Mouse (Mus musculus) stomach, embryonic 15.5 days (tissue): ENCODE measurements around the gene Rftn1. TPM values are rescaled to one million over a fixed set of nuclear protein-coding genes. Genes with fewer than 3 reads are reported as not detected.

Source experiments
- ATAC-seq: fragments of 200-750 bp; cut with Nextera tagmentation; 2 replicates; pipeline ENCODE4 v1.8.0; 2017; ENCODE audit warnings: low read depth, moderate number of reproducible peaks, moderate TSS enrichment; ENCODE audit not compliant: insufficient read depth, low FRiP score
- H3K27ac ChIP-seq: fragments of 300-500 bp; sonication (generic); 2 replicates; pipeline ENCODE4 v1.5.1; 2015; ENCODE audit warnings: mild to moderate bottlenecking, inconsistent platforms
- H3K27me3 ChIP-seq: fragments of 300-500 bp; sonication (generic); replicated peaks from 2 replicates; pipeline ENCODE4 v1.6.1; 2015; ENCODE audit warnings: inconsistent platforms
- H3K36me3 ChIP-seq: fragments of 300-500 bp; sonication (generic); 2 replicates; pipeline ENCODE4 v1.6.1; 2015; ENCODE audit warnings: inconsistent platforms
- H3K4me1 ChIP-seq: fragments of 300-500 bp; sonication (generic); 2 replicates; pipeline ENCODE4 v1.6.1; 2015; ENCODE audit warnings: inconsistent platforms
- H3K4me2 ChIP-seq: fragments of 300-500 bp; sonication (generic); 2 replicates; pipeline ENCODE4 v1.6.1; 2015; ENCODE audit warnings: mild to moderate bottlenecking, inconsistent platforms
- H3K4me3 ChIP-seq: fragments of 300-500 bp; sonication (generic); replicated peaks from 2 replicates; pipeline ENCODE4 v1.5.1; 2015; ENCODE audit warnings: inconsistent platforms
- H3K9ac ChIP-seq: fragments of 300-500 bp; sonication (generic); 2 replicates; pipeline ENCODE4 v1.6.1; 2015; ENCODE audit warnings: inconsistent platforms
- H3K9me3 ChIP-seq: fragments of 300-500 bp; sonication (generic); 2 replicates; pipeline ENCODE4 v1.6.1; 2016; ENCODE audit warnings: inconsistent platforms
- WGBS: fragments of 180-500 bp; shearing (Covaris S2); methylation state at CpG from one replicate; pipeline ENCODE4 v1.1.7; 2015; 5-methylcytosine and 5-hydroxymethylcytosine counted together
- polyA plus RNA-seq: library from polyadenylated mRNA; unstranded; fragments of >200 nt; fragmentation: Nextera tagmentation; extraction: Ambion mirVana; gene quantifications from 2 replicates; pipeline ENCODE4 v1.2.1, GENCODE M21; 2015

The Rftn1 gene
- polyA plus RNA-seq, 1 experiment from 2014 or later, result 11.4 TPM

DNA sequence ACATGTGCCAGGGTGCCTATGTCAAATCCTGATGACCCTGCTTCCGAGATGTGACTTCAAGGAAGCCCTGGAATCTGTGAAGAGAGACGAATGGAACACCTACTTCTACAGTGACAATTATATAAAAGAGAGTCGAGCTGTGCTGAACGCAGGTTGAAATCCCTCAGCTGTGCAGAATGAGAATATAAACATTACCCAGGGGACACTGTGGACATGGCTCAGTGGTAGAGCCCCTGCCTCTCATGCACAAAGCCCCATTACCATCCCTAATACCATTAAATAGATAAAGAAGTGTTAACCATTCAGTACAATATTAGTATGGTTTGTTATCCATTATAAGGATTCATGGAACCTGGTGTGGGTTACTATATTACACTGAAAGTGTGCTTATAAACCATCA is 7.2 kb downstream of the Rftn1 start:
- Histone ChIP-seq H3K9me3 (no peaks in the 10 kb centered on the region), H3K9ac (no peak overlapping the region), H3K4me3 (no peak overlapping the region), H3K36me3 (no peaks in the 10 kb centered on the region), H3K4me2 (no peak overlapping the region), H3K27me3 (no peaks in the 10 kb centered on the region), H3K4me1 (no peaks in the 10 kb centered on the region), H3K27ac (no peak overlapping the region)
- 67% methylated on average over 4 of the region's 4 CpGs for WGBS
- ATAC-seq, result no peak

GRCm38 (mm10) chr17:50182542-50182951 is 7.9 kb downstream of the Rftn1 start:
- Histone ChIP-seq H3K9me3 (no peaks in the 10 kb centered on the region), H3K4me3 (no peak overlapping the region), H3K36me3 (no peaks in the 10 kb centered on the region), H3K4me2 (no peak overlapping the region), H3K27ac (no peak overlapping the region), H3K9ac (no peak overlapping the region), H3K27me3 (no peaks in the 10 kb centered on the region), H3K4me1 (no peaks in the 10 kb centered on the region)
- 70% methylated on average over 3 of the region's 3 CpGs for WGBS
- no peak for ATAC-seq

GRCm38 (mm10) chr17:50180899-50181570 is 9.4 kb downstream of the Rftn1 start:
- WGBS, result 88% methylated on average over 4 of the region's 4 CpGs
- Histone ChIP-seq H3K27ac (no peak overlapping the region), H3K4me2 (no peak overlapping the region), H3K9ac (no peak overlapping the region), H3K4me1 (no peaks in the 10 kb centered on the region), H3K4me3 (no peak overlapping the region), H3K9me3 (no peaks in the 10 kb centered on the region), H3K36me3 (no peaks in the 10 kb centered on the region), H3K27me3 (no peaks in the 10 kb centered on the region)
- ATAC-seq, result no peak

DNA sequence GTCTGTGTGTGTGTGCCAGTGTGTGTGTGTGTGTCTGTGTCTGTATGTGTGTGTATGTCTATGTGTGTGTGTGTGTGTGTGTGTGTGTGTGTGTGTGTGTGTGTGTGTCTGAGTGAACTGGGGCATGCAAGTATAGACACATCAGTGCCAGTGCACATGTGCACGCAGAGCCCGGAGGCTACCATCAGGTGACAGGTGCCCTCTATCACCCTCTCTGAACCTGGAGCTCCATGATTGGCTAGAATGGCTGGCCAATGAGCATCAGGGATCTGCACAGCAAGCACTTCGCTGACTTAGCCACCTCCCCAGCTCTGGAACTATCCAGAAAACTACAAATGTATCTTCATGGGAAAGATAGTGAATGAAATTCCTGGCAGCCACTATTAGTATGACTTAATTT is 16.7 kb downstream of the Rftn1 start:
- no peaks in the 10 kb centered on the region for H3K4me1 ChIP-seq
- H3K4me2 ChIP-seq, result no peak overlapping the region
- ATAC-seq, result no peak
- no peak overlapping the region for H3K27ac ChIP-seq
- H3K27me3 ChIP-seq, result no peaks in the 10 kb centered on the region
- H3K4me3 ChIP-seq, result no peak overlapping the region
- 87% methylated on average over 3 of the region's 3 CpGs for WGBS
- no peak overlapping the region for H3K9ac ChIP-seq
- no peaks in the 10 kb centered on the region for H3K36me3 ChIP-seq
- no peaks in the 10 kb centered on the region; the same call in 1 of the 2 replicates for H3K9me3 ChIP-seq

DNA sequence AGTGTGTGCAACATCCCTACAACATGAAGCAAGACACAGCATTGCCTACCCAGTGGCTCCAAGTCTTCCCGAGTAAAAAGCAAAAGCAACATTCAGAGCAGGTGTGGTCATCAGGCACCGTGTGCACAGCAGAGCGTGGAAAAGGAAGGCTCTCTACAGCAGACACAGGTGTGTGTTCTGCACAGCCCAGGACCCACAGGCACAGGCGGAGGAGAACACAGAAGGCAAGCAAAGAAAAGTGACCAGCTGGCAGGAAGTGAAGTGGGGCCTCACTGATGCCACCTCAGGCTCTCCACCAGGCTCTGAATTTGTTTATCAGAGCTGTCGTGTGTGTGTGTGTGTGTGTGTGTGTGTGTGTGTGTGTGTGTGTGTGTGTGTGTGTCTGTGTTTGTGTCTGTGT is 17.1 kb downstream of the Rftn1 start:
- H3K27me3 ChIP-seq, result no peaks in the 10 kb centered on the region
- no peak for ATAC-seq
- H3K9me3 ChIP-seq, result no peaks in the 10 kb centered on the region; the same call in 1 of the 2 replicates
- no peak overlapping the region for H3K4me2 ChIP-seq
- no peak overlapping the region for H3K9ac ChIP-seq
- no peak overlapping the region for H3K4me3 ChIP-seq
- H3K4me1 ChIP-seq, result no peaks in the 10 kb centered on the region
- H3K27ac ChIP-seq, result no peak overlapping the region
- WGBS, result 86% methylated on average over 5 of the region's 5 CpGs
- no peaks in the 10 kb centered on the region for H3K36me3 ChIP-seq

DNA sequence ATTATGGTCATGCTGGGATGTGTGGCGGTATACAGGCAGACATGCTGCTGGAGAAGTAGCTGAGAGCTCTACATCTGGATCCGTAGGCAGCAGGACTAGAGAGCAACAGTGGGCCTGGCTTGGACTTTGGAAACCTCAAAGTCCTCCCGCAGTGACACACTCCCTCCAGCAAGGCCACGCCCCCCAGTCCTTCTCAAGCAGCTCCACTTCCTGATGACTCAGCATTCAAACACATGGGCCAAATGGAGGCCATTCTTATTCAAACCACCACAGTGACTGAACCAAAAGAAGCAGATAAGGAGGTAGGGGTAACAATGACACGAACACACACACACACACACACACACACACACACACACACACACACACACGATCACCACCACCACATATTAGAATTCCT is 17.7 kb downstream of the Rftn1 start:
- no peak for ATAC-seq
- Histone ChIP-seq H3K4me2 (no peak overlapping the region), H3K4me1 (no peaks in the 10 kb centered on the region), H3K36me3 (no peaks in the 10 kb centered on the region), H3K9me3 (no peaks in the 10 kb centered on the region; the same call in 1 of the 2 replicates), H3K27ac (no peak overlapping the region), H3K4me3 (no peak overlapping the region), H3K9ac (no peak overlapping the region), H3K27me3 (no peaks in the 10 kb centered on the region)
- WGBS, result 91% methylated on average over 6 of the region's 6 CpGs

DNA sequence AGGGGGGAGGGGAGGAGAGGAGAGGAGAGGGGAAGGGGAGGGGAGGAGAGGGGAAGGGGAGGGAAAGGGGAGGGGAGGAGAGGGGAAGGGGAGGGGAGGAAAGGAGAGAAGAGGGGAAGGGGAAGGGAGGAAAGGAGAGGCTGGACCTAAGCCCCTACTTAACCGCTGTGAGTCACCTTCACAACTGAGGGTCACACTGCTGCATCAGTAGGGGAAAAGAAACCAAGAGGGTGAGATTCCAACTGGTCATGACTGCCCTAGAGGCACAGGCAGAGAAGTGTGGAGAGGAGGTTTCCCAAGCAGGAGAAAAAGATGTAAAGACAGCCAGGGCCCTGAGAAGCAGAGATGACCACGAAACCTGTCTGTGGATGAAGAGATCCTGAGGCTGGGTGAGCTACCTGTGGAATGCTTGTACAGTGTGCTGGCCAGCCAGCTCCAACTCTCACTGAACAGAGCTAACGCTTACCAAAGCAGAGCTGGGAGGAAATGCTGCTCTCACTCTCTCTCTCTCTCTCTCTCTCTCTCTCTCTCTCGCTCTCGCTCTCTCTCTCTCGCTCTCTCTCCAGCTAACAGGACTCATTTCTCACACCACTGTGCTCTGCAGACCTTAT is 19.4 kb downstream of the Rftn1 start:
- Histone ChIP-seq H3K27ac (no peak overlapping the region), H3K9me3 (no peaks in the 10 kb centered on the region; the same call in 1 of the 2 replicates), H3K36me3 (no peaks in the 10 kb centered on the region), H3K4me1 (no peaks in the 10 kb centered on the region), H3K4me2 (no peak overlapping the region), H3K9ac (no peak overlapping the region), H3K27me3 (no peaks in the 10 kb centered on the region), H3K4me3 (no peak overlapping the region)
- ATAC-seq, result peak; percentile 8; the same call in 1 of the 2 replicates
- 48% methylated on average over 6 of the region's 6 CpGs for WGBS

DNA sequence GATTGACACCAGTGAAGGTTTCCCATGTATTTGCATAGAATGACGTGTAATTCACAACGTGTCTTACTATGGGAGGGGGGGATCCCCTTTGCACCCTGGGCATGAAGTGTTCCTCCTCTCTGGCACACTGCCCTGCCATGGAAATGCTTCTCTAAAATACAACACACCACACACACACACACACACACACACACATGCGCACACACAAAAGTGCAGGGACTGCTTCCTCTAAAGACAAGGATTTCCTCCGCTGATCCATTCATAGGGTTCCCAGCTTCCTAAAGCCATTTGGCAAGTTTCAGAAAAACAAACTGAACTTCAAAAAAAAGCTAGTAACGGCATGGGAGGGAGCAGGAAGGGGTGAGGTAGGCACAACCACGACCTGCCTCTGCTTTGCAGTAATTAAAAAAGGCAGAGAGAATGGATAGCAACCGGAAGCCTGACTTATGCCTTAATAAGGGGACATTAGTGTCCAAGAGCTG is 20.5 kb downstream of the Rftn1 start:
- Histone ChIP-seq H3K27me3 (no peaks in the 10 kb centered on the region), H3K27ac (peak overlapping the region; percentile 23; the same call in 1 of the 2 replicates), H3K9me3 (no peaks in the 10 kb centered on the region; the same call in 1 of the 2 replicates), H3K36me3 (no peaks in the 10 kb centered on the region), H3K4me2 (no peak overlapping the region), H3K4me3 (no peak overlapping the region), H3K4me1 (no peaks in the 10 kb centered on the region), H3K9ac (no peak overlapping the region)
- ATAC-seq, result no peak
- 42% methylated on average over 7 of the region's 7 CpGs for WGBS

DNA sequence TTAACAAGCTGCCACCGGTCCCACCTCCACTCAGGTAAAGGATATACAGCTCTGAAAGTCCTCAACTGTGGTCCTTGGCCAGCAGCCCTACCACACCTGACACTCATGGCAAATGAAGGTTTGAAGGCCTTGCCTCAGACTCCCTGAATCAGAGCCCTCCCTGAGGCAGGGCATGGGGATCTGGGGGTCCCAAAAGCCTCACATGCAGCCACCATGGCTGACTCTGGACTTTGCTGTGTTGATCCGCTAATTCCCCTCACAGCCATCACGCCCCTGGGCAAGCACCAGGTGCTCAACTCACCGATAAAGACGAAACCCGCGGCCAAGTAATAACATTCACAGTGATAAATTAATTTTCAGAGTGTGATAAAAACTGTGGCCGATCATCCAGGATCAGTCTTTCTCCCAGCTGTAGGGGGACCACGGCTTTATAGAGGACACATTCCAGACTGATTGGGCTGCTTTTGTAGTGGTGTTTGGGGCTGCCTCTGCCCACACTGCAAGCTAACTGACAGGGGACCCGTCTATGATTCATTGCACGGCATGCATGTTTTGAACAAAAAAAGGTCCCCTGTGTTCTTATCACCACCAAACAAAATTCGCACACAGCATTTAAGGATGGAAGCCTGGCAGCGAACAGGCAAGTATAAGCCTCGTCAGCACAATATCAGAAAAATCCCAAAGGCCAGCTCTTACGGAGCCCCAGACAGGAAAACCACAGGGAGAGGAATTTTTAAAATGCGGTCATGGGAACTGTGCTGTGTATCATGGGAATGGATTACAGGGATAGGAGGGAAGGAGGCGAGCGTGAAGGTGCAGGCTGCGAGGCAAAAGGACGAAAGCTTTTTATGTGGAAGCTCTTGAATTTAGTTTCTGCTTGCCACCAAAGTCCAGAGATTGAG is 29.3 kb downstream of the Rftn1 start:
- no peaks in the 10 kb centered on the region for H3K27me3 ChIP-seq
- no peak for ATAC-seq
- H3K9ac ChIP-seq, result no peak overlapping the region
- H3K36me3 ChIP-seq, result 0 out of 2 replicates have a peak, but pooled peaks cover 4% of the 10 kb centered on the region
- no peak overlapping the region for H3K4me3 ChIP-seq
- H3K27ac ChIP-seq, result no peak overlapping the region
- WGBS, result 81% methylated on average over 20 of the region's 20 CpGs
- H3K4me1 ChIP-seq, result no peaks in the 10 kb centered on the region
- no peaks in the 10 kb centered on the region for H3K9me3 ChIP-seq
- no peak overlapping the region for H3K4me2 ChIP-seq

- ATAC-seq, result no peak
- H3K4me3 ChIP-seq, result no peak overlapping the region
- no peaks in the 10 kb centered on the region for H3K27me3 ChIP-seq
- 61% methylated on average over 6 of the region's 6 CpGs for WGBS
- H3K9me3 ChIP-seq, result no peaks in the 10 kb centered on the region
- no peak overlapping the region for H3K9ac ChIP-seq
- no peak overlapping the region for H3K4me2 ChIP-seq
- H3K27ac ChIP-seq, result no peak overlapping the region
- H3K4me1 ChIP-seq, result no peaks in the 10 kb centered on the region
- 0 out of 2 replicates have a peak, but pooled peaks cover 4% of the 10 kb centered on the region for H3K36me3 ChIP-seq
These were observed 30.1 kb downstream of the Rftn1 start for GRCm38 (mm10) chr17:50160357-50160756.

DNA sequence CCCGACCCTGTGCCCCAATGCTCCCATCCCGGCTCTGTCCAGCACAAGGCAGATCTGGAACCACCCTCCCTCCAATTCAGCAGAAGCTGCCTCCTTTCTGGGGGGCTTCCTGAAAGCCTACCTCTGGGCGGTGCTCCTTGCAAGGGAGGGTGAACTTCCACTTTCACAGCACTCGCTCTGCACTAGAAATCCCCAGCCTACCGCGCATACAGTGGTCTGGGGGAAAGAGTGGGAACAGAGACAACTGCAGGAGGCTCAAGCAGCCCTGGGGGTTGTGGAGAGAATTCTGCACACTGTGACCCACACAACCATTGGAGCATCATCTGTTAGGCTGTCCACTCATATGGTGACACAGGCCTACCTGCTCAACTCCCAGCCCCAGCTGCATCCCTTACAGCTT is 30.7 kb downstream of the Rftn1 start:
- no peaks in the 10 kb centered on the region for H3K9me3 ChIP-seq
- no peaks in the 10 kb centered on the region for H3K27me3 ChIP-seq
- H3K4me2 ChIP-seq, result no peak overlapping the region
- WGBS, result 92% methylated on average over 6 of the region's 6 CpGs
- no peak overlapping the region for H3K4me3 ChIP-seq
- H3K4me1 ChIP-seq, result no peaks in the 10 kb centered on the region
- no peak overlapping the region for H3K9ac ChIP-seq
- no peak for ATAC-seq
- H3K27ac ChIP-seq, result no peak overlapping the region
- 0 out of 2 replicates have a peak, but pooled peaks cover 4% of the 10 kb centered on the region for H3K36me3 ChIP-seq

DNA sequence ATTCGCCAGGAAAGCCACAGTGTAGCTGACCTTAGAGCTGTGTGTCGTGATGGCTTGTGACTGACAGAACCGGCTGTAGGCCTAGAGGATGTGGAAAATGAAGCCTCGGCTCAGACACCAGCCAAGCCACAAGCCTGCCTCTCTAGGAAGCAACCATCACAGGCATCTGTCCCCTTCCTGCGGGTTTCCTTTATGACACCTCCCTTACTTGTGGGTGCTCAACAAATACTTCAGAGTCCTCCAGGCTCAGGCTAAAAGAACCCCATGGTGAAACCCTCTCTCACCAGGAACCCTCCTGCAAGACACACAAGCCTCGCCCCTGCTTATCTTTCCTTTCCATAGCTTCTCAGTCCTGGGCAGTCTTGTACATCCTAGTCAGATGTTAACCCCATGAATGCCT is 31.9 kb downstream of the Rftn1 start:
- Histone ChIP-seq H3K27ac (no peak overlapping the region), H3K4me1 (no peaks in the 10 kb centered on the region), H3K27me3 (no peaks in the 10 kb centered on the region), H3K4me3 (no peak overlapping the region), H3K36me3 (no peaks in the 10 kb centered on the region), H3K9me3 (no peaks in the 10 kb centered on the region), H3K9ac (no peak overlapping the region), H3K4me2 (no peak overlapping the region)
- 81% methylated on average over 6 of the region's 6 CpGs for WGBS
- peak; percentile 72; the same call in 1 of the 2 replicates for ATAC-seq
